Mouse (Mus musculus) midbrain, embryonic 10.5 days (tissue): ENCODE results near the gene Sf3a3. TPM values are rescaled to one million over a fixed set of nuclear protein-coding genes. Genes with fewer than 3 reads are reported as not detected.

Source experiments
- DNase-seq: peaks from one replicate; pipeline ENCODE4 v3.0.0-alpha.2; 2017; ENCODE audit warnings: low spot score
- H3K27ac ChIP-seq: fragments of 300-500 bp; sonication (generic); replicated peaks from 2 replicates; pipeline ENCODE4 v1.5.1; 2016; ENCODE audit warnings: mild to moderate bottlenecking
- H3K27me3 ChIP-seq: fragments of 300-500 bp; sonication (generic); 2 replicates; pipeline ENCODE4 v1.6.1; 2016; ENCODE audit warnings: low read depth, mild to moderate bottlenecking; ENCODE audit not compliant: poor library complexity, severe bottlenecking
- H3K36me3 ChIP-seq: fragments of 300-500 bp; sonication (generic); 2 replicates; pipeline ENCODE4 v1.6.1; 2016; ENCODE audit warnings: mild to moderate bottlenecking, moderate library complexity
- H3K4me1 ChIP-seq: fragments of 300-500 bp; sonication (generic); 2 replicates; pipeline ENCODE4 v1.6.1; 2016
- H3K4me3 ChIP-seq: fragments of 300-500 bp; sonication (generic); 2 replicates; pipeline ENCODE4 v1.5.1; 2016; ENCODE audit warnings: mild to moderate bottlenecking, moderate library complexity
- H3K9me3 ChIP-seq: fragments of 300-500 bp; sonication (generic); replicated peaks from 2 replicates; pipeline ENCODE4 v1.6.1; 2016; ENCODE audit warnings: mild to moderate bottlenecking
- WGBS: fragments of 180-500 bp; shearing (Covaris S2); methylation state at CpG from one replicate; pipeline ENCODE4 v1.1.7; 2016; 5-methylcytosine and 5-hydroxymethylcytosine counted together
- polyA plus RNA-seq: library from polyadenylated mRNA; unstranded; fragments of >200 nt; fragmentation: Nextera tagmentation; extraction: Ambion mirVana; gene quantifications from 2 replicates; pipeline ENCODE4 v1.2.1, GENCODE M21; 2016

The Sf3a3 gene
- polyA plus RNA-seq, 1 experiment from 2014 or later: 256 TPM

- DNase-seq: peak; percentile 30
- 18% methylated on average over 14 of the region's 15 CpGs for WGBS
- no peaks in the 10 kb centered on the region for H3K9me3 ChIP-seq
- H3K4me1 ChIP-seq: peaks cover 43% of the 10 kb centered on the region
- H3K4me3 ChIP-seq: peak overlapping the region; percentile 71
- peak overlapping the region; percentile 80 for H3K27ac ChIP-seq
- no peaks in the 10 kb centered on the region for H3K36me3 ChIP-seq
- peaks cover 26% of the 10 kb centered on the region for H3K27me3 ChIP-seq
Observed at GRCm38 (mm10) chr4:124752281-124753199, 38.0 kb downstream of the Sf3a3 start.

DNA sequence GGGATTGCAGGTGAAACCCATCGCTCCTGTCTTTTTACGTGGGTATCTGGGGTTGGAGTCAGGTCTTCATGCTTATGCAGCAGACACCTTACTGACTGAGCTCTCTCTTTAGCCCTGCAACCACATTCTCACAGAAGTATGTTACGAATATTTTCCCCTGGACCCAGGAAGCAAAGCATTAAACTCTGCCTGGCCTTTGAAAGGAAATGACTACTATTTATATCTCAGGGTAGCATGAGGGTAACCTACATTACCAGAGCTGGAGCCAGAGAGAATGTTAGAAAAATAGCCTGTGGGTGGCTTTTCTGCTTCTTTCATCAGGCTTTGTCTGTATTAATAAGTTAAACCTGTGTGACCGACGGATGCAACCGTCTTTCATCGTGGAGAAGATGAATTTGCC lies 41.0 kb downstream of the Sf3a3 start:
- H3K36me3 ChIP-seq: peaks cover 4% of the 10 kb centered on the region; the same call in 1 of the 2 replicates
- no peaks in the 10 kb centered on the region for H3K9me3 ChIP-seq
- peaks cover 1% of the 10 kb centered on the region; the same call in 1 of the 2 replicates for H3K27me3 ChIP-seq
- no peak overlapping the region for H3K4me3 ChIP-seq
- H3K4me1 ChIP-seq: peaks cover 41% of the 10 kb centered on the region
- 85% methylated on average over 7 of the region's 7 CpGs for WGBS
- H3K27ac ChIP-seq: no peak overlapping the region
- DNase-seq: no peak

- Histone ChIP-seq H3K27ac (no peak overlapping the region), H3K9me3 (no peaks in the 10 kb centered on the region), H3K4me3 (no peak overlapping the region), H3K27me3 (no peaks in the 10 kb centered on the region), H3K36me3 (peaks cover 4% of the 10 kb centered on the region; the same call in 1 of the 2 replicates), H3K4me1 (peaks cover 12% of the 10 kb centered on the region; the same call in 1 of the 2 replicates)
- DNase-seq: no peak
- 90% methylated on average over 7 of the region's 7 CpGs for WGBS
Observed at GRCm38 (mm10) chr4:124759305-124759811, 44.8 kb downstream of the Sf3a3 start.

DNA sequence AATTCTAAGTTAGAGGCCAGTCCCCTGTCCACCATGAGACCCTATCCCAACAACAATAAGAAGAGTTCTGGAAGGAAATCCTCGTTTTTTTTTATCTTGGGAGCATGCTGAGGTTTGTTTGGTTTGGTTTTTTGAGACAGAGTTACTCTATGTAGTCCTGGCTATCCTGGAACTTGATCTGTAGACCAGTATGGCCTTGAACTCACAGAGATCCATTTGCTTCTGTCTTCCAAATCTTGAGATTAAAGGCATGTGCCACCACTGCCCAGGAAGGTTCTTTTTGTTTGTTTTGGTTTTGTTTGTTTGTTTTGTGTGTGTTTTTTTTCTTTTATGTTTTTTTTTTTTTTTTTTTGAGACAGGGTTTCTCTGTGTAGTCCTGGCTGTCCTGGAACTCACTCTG lies 46.6 kb downstream of the Sf3a3 start:
- H3K9me3 ChIP-seq: no peaks in the 10 kb centered on the region
- no peak overlapping the region for H3K27ac ChIP-seq
- no peak overlapping the region for H3K4me3 ChIP-seq
- H3K27me3 ChIP-seq: no peaks in the 10 kb centered on the region
- 0 out of 2 replicates have a peak, but pooled peaks cover under 1% of the 10 kb centered on the region for H3K4me1 ChIP-seq
- WGBS: 65% methylated on average over 1 of the region's 1 CpGs
- DNase-seq: no peak
- H3K36me3 ChIP-seq: peaks cover 4% of the 10 kb centered on the region; the same call in 1 of the 2 replicates

- H3K9me3 ChIP-seq: no peaks in the 10 kb centered on the region
- H3K4me1 ChIP-seq: no peaks in the 10 kb centered on the region
- H3K27me3 ChIP-seq: no peaks in the 10 kb centered on the region
- H3K27ac ChIP-seq: no peak overlapping the region
- no peak overlapping the region for H3K4me3 ChIP-seq
- no peak for DNase-seq
- H3K36me3 ChIP-seq: peaks cover 4% of the 10 kb centered on the region; the same call in 1 of the 2 replicates
- WGBS: 93% methylated on average over 6 of the region's 6 CpGs
Observed at GRCm38 (mm10) chr4:124762858-124763452, 48.4 kb downstream of the Sf3a3 start.

DNA sequence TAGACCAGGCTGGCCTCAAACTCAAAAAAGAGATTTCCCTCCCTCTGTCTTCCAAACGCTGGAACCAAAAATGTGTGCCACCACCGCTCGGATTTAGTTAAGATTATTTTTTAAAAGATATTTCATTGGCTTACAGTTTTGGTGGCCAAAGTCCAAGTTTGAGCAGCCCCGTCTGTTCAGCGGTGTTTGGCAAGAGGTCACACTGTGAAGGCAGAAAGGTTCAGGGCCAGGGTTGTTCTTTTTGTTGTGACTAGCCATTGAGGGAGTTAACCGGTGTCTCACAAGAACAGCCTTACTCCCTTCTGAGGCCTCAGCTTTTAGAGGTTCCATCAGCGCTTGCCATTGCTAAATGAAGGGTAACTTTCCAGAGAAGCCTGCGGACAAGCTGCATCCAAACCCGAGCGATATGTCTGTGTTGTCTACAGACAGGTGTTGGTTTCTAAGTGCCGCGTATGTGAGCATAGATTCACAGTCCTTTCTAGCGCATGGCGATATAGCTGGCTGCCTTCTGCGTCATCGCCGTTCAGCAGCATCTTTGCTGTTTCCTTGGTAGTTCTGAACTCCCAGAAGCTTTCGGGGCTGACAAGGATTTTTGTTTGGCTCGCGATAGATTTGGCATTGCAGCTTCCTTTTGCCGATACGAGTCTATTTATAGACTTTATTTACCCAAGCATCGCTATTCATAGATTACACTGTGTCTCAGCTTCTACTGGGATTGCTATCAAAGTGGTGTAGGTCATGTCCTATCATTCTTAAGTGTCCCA lies 51.4 kb downstream of the Sf3a3 start:
- no peaks in the 10 kb centered on the region for H3K4me1 ChIP-seq
- H3K27me3 ChIP-seq: no peaks in the 10 kb centered on the region
- no peaks in the 10 kb centered on the region for H3K36me3 ChIP-seq
- H3K4me3 ChIP-seq: no peak overlapping the region
- H3K27ac ChIP-seq: no peak overlapping the region
- WGBS: 92% methylated on average over 23 of the region's 23 CpGs
- DNase-seq: no peak
- no peaks in the 10 kb centered on the region for H3K9me3 ChIP-seq

DNA sequence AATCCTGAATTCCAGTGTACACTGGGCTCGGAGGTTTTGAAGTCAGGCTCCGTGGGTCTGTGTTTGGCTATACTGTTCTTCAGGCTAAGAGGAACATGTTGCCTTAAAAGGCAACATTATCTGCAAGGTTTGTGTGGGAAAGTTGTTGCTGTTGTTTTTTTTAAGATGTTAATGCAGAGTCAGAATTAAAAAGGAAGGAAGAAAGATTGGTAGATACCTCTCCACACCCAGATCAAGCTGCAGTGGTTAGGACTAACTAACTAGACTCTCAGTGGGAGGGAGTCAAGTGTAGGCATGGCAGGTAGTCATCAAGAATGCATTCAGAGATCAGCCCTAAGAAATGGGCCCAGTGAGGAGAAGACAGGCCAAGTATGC lies 52.0 kb downstream of the Sf3a3 start:
- no peaks in the 10 kb centered on the region for H3K36me3 ChIP-seq
- no peak overlapping the region for H3K27ac ChIP-seq
- H3K4me3 ChIP-seq: no peak overlapping the region
- H3K4me1 ChIP-seq: no peaks in the 10 kb centered on the region
- no peaks in the 10 kb centered on the region for H3K9me3 ChIP-seq
- no peaks in the 10 kb centered on the region for H3K27me3 ChIP-seq
- 92% methylated on average over 2 of the region's 2 CpGs for WGBS
- no peak for DNase-seq

GRCm38 (mm10) chr4:124768963-124769591 lies 54.5 kb downstream of the Sf3a3 start:
- Histone ChIP-seq H3K27ac (no peak overlapping the region), H3K9me3 (no peaks in the 10 kb centered on the region), H3K4me1 (peaks cover 3% of the 10 kb centered on the region; the same call in 1 of the 2 replicates), H3K27me3 (no peaks in the 10 kb centered on the region), H3K36me3 (no peaks in the 10 kb centered on the region), H3K4me3 (no peak overlapping the region)
- DNase-seq: no peak
- WGBS: 88% methylated on average over 13 of the region's 13 CpGs

GRCm38 (mm10) chr4:124770624-124771023 lies 56.0 kb downstream of the Sf3a3 start:
- Histone ChIP-seq H3K27ac (no peak overlapping the region), H3K4me3 (no peak overlapping the region), H3K27me3 (no peaks in the 10 kb centered on the region), H3K36me3 (no peaks in the 10 kb centered on the region), H3K4me1 (peaks cover 3% of the 10 kb centered on the region; the same call in 1 of the 2 replicates), H3K9me3 (no peaks in the 10 kb centered on the region)
- DNase-seq: no peak
- WGBS: 83% methylated on average over 5 of the region's 5 CpGs

GRCm38 (mm10) chr4:124772125-124772524 lies 57.5 kb downstream of the Sf3a3 start:
- H3K27ac ChIP-seq: no peak overlapping the region
- H3K4me1 ChIP-seq: peaks cover 3% of the 10 kb centered on the region; the same call in 1 of the 2 replicates
- H3K36me3 ChIP-seq: no peaks in the 10 kb centered on the region
- H3K4me3 ChIP-seq: no peak overlapping the region
- no peaks in the 10 kb centered on the region for H3K27me3 ChIP-seq
- no peaks in the 10 kb centered on the region for H3K9me3 ChIP-seq
- 75% methylated on average over 4 of the region's 4 CpGs for WGBS
- no peak for DNase-seq

DNA sequence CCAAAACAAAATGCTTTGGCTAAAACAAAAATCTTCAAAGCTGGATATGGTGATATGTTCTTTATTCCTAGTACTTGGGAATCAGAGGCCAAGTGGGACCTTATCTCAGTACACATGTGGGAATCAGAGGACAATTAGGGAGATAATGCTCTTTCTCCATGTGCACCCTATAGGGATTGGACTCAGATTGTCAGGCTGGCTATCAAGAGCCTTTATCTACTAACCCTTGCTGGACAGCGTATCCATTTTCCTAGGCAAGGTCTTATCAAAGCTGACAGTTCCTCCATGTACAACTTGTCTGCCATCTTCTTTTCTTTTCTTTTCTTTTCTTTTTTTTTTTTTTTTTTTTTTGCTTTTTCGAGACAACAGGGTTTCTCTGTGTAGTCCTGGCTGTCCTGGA lies 58.9 kb downstream of the Sf3a3 start:
- Histone ChIP-seq H3K4me3 (no peak overlapping the region), H3K4me1 (peaks cover 3% of the 10 kb centered on the region; the same call in 1 of the 2 replicates), H3K27ac (no peak overlapping the region), H3K27me3 (no peaks in the 10 kb centered on the region), H3K36me3 (no peaks in the 10 kb centered on the region), H3K9me3 (no peaks in the 10 kb centered on the region)
- no peak for DNase-seq
- 68% methylated on average over 2 of the region's 2 CpGs for WGBS

GRCm38 (mm10) chr4:124773995-124774394 lies 59.4 kb downstream of the Sf3a3 start:
- peaks cover 3% of the 10 kb centered on the region; the same call in 1 of the 2 replicates for H3K4me1 ChIP-seq
- no peak overlapping the region for H3K27ac ChIP-seq
- no peak for DNase-seq
- no peaks in the 10 kb centered on the region for H3K27me3 ChIP-seq
- H3K36me3 ChIP-seq: 0 out of 2 replicates have a peak, but pooled peaks cover 4% of the 10 kb centered on the region
- 90% methylated on average over 6 of the region's 6 CpGs for WGBS
- no peak overlapping the region for H3K4me3 ChIP-seq
- H3K9me3 ChIP-seq: no peaks in the 10 kb centered on the region
